Mouse (Mus musculus) left cerebral cortex, adult 9 months (tissue): ENCODE results near the gene Msrb1.
A peak's percentile ranks its signal among the peaks of the same experiment; 100 is the strongest.
"Not testable (repeated sequence)": the region's sequence is repeated elsewhere in the genome, so short reads cannot be mapped to it uniquely, and the experiment has no call there.

Experiments used
- DNase-seq, 2 experiments: peaks; one replicate each; pipeline ENCODE4 v3.0.0; 2022; ENCODE audit warnings: low spot score in 2 of 2

Gene Msrb1

GRCm38 (mm10) chr17:24736330-24737051 lies at the start of gene Msrb1:
Msrb1 (plus strand) TSS chr17:24736642.
- peak; percentile 89 to 96 for DNase-seq

DNA sequence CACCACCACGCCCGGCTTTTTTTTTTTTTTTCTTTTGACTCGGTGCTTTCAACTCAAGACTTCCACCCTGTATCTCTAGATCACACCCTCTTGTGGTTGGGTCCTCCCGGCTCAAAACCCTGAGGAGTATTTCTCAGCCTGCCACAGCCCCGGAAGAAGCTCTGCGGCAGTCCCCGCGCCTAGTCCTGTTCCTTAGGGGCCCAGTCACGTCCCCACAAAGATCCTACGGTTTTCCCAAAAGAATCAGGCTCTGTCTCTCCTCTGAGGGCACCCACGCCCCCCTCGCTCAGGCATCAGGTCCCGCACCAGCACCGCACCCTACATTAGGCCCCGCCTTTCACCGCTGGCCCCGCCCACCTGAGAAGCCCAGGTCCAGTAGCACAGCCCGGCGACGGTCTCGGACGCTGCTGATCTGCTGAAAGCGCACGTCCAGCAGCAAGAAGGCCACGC lies 49.3 kb upstream of the Msrb1 start:
- DNase-seq = no peak

- no peak for DNase-seq
Observed at GRCm38 (mm10) chr17:24687599-24687998, 48.8 kb upstream of the Msrb1 start.

DNA sequence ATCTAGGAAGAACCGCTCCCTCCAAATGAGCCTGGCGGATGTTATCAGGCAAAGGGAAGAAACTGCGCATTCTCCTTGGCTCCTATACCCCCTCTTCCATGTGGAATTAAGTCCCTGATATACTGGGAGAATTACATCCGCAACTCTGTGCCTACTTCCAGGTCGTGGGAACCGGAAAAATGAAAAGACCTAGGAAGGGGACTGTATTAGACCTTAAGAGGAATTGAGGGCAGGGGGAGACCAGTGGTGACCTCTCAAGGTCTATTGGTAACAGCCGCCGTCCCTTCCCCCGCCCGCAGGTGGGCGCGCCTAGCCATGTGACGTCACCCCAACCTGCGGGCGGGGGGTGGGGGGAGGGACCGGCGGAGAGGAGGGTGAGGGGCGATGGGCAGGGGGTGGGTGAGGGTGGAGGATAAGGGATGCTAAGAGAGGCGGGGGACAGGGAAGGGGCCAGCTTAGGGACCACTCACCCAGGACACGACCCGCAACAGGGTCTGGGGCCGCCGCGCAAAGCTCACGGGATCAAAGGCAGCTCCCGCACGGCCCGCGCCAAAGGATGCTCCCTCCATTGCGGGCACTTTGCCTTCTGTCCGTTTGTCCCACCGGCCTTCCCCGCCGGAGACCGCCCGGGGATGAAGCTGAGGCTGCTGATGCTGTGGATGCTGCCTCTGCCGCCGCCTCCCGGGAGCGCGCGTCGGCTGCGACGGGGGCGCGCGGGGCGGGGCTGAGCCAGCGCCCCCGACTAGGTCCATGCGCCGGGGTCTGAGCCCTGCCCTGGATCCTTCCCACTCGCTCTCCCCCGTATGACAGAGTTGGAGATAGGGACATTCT lies 47.0 kb upstream of the Msrb1 start, which contains the start of gene Syngr3:
TSS of gene Syngr3 (minus strand) at position 705 of the 831 bp plus-strand sequence.
- no peak for DNase-seq

- no peak for DNase-seq
Observed at GRCm38 (mm10) chr17:24692385-24692784, 44.1 kb upstream of the Msrb1 start.

DNA sequence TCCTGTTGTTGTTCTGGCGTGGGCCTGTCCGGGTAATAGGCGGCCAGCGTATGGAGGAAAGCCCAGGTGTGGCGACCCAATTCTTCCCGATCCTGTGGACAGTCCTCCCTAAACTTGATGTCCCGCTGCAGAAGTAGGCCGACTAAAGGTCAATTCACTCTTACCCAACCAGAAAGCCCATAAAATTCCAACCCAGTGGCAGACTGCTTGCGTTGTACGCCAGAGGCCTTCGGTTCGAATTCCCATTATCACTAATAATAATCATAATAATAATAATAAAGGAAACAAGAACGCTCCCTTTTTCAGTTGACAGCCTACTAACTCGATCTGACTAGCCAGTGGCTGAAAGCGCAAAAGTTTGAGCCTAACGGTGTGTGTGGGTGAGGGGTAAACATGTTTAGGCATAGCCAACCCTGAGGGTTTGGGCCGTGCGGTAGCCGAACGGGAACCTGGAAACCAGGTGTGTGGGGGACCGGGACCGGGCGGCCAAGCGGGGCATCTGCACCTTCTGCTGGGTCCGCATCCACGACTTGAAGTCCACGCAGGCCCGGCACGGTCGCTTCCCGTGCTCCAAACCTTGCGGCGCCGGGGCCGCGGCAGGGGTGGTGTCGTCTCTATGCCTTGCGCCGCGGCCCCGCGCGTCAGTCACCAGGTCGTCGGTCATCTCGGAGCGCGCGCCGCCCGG lies 41.0 kb upstream of the Msrb1 start:
- DNase-seq = no peak

- peak in 1 of 2 experiments; percentile 75 for DNase-seq
Observed at GRCm38 (mm10) chr17:24696011-24696697, 40.3 kb upstream of the Msrb1 start, which contains the start of the genes Gfer and Noxo1. Gfer (minus strand) TSS chr17:24696156. Noxo1 (plus strand) TSS chr17:24696234.

DNA sequence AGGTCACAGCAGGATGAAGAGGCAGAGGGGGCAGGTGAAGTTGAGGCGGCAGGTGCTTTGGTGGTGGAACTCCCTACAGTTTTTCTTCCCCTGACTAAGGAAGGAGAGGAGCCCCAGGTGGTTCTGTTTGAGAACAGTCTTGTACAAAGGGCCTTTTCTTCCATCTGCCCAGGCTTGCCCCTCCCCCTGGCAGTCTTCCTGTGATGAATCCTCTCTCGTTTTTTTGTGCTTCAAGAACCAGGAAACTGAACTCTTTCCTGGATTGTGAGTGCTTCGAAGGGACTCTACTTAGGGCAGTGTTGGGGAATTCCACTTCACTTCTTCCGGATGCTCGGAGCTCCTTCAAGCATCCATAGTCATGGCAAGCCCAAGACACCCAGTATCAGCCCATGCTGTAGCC lies 38.5 kb upstream of the Msrb1 start:
- no peak for DNase-seq

GRCm38 (mm10) chr17:24698715-24699114 lies 37.7 kb upstream of the Msrb1 start:
- DNase-seq = no peak

GRCm38 (mm10) chr17:24699473-24699872 lies 37.0 kb upstream of the Msrb1 start:
- DNase-seq = no peak

- DNase-seq = no peak
Observed at GRCm38 (mm10) chr17:24701251-24701650, 35.2 kb upstream of the Msrb1 start.

GRCm38 (mm10) chr17:24705821-24706220 lies 30.6 kb upstream of the Msrb1 start:
- DNase-seq = no peak

GRCm38 (mm10) chr17:24706982-24707800 lies 29.3 kb upstream of the Msrb1 start, which contains the start of gene Tbl3:
Tbl3 (minus strand) TSS chr17:24707660.
- DNase-seq = peak; percentile 71 to 95

DNA sequence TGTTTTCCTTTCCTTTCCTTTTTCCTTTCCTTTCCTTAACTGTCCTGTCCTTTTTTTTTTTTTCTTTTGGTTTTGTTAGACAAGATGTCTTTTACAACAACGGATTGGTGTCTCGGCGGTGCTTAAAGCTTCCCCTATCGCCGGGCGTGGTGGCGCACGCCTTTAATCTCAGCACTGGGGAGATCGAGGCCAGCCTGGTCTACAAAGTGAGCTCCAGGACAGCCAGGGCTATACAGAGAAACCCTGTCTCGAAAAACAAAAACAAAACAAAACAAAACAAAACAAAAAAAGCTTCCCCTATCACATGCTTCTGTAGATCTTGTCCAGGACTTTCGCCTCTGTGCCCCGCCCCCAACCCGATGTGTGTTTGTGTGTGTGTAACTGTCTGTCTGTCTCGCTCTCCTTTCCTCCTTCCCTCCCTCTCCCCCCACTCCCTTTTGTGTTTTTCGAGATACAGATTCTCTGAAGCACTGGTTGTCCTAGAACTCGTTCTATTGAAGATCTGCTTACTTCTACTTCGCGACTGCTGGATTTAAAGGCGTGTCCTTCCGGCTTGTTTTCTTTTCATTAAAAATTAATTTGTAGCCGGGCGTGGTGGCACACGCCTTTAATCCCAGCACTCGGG lies 28.5 kb upstream of the Msrb1 start:
- DNase-seq = no peak

DNA sequence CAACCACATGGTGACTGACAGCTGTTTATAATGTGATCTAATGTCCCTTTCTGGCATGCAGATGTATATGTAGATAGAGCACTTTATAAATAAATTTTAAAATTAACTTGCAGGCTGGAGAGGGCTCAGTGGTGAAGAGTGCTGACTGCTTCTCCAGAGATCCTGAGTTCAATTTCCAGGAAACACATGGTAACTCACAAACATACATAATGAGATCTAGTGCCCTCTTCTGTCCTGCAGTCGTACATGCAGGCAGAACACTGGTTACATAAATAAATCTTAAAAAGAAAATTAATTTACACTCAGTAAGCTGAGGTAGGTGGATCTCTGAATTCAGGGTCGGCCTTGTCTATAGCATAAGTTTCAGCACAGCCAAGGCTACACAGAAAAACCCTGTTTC lies 27.8 kb upstream of the Msrb1 start:
- no peak for DNase-seq

- no peak for DNase-seq
Observed at GRCm38 (mm10) chr17:24715556-24715955, 20.9 kb upstream of the Msrb1 start.

- DNase-seq = no peak
Observed at GRCm38 (mm10) chr17:24716166-24716682, 20.2 kb upstream of the Msrb1 start.

- no peak for DNase-seq
Observed at GRCm38 (mm10) chr17:24717943-24718342, 18.5 kb upstream of the Msrb1 start, which contains the start of the genes Rnf151 and Rps2. Rnf151 (minus strand) TSS chr17:24718063. Rps2 (plus strand) TSS chr17:24718116.

DNA sequence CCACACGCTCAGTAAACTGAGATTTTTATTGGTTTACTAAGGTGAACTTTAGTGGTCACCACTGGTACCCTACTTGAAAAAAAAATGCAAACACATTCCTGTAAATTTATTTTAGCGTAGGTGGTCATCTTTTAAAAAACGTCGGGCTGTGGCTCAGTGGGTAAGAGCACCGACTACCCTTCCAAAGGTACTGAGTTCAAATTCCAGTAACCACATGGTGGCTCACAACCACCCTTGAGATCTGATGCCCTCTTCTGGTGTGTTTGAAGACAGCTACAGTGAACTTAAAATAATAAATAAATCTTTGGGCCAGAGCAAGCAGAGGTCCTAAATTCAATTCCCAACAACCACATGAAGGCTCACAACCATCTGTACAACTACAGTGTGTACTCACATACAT lies 17.5 kb upstream of the Msrb1 start:
- DNase-seq = not testable (repeated sequence)
